Mouse (Mus musculus): ENCODE results near the gene Pfn1. TPM values are rescaled to one million over a fixed set of nuclear protein-coding genes. Genes with fewer than 3 reads are reported as not detected.
A peak's percentile ranks its signal among the peaks of the same experiment; 100 is the strongest.

The Pfn1 gene
- total RNA-seq, 1 experiment: 732 TPM

- TF ChIP-seq CHD2 (IDR thresholded peaks at IDR 0.05; ENCODE audit: low read depth, low read length) (no peak), MAFK (IDR thresholded peaks at IDR 0.05; ENCODE audit: insufficient read depth, low read depth, low read length) (no peak), HCFC1 (IDR thresholded peaks at IDR 0.05; ENCODE audit: borderline replicate concordance, insufficient read depth, low read length) (no peak), ZNF384 (IDR thresholded peaks at IDR 0.05; ENCODE audit: low read depth, low read length) (no peak), ZC3H11A (IDR thresholded peaks at IDR 0.05; ENCODE audit: borderline replicate concordance, low read depth, low read length) (no peak)
- no peaks in the 10 kb centered on the region for H3K9me3 ChIP-seq (ENCODE audit: control insufficient read depth, insufficient read depth, low read depth, low read length)
- peak overlapping the region; percentile 79 for H3K9ac ChIP-seq (ENCODE audit: insufficient read depth, low read depth, low read length, poor library complexity, severe bottlenecking)
- in situ Hi-C loops (cut with MboI; ENCODE audit: low sequenced_read_pairs in 2 of 2, unreplicated experiment in 2 of 2): no loop called here
- peaks cover 6% of the 10 kb centered on the region; the same call in 1 of the 2 replicates for H3K36me3 ChIP-seq (ENCODE audit: control insufficient read depth, insufficient read depth, low read length, poor library complexity, severe bottlenecking)
- no peak overlapping the region for H3K27ac ChIP-seq (ENCODE audit: insufficient read depth, low read depth, low read length, poor library complexity, severe bottlenecking)
- peak overlapping the region; percentile 83 to 87 for H3K4me3 ChIP-seq (ENCODE audit: insufficient read depth in 1 of 2, low read depth in 1 of 2, low read length in 2 of 2, poor library complexity in 1 of 2, severe bottlenecking in 1 of 2)
- no peak for DNase-seq (ENCODE audit: low read depth, low spot score)
- H3K4me1 ChIP-seq (ENCODE audit: control insufficient read depth in 2 of 2, insufficient read depth in 2 of 2, low read length in 2 of 2, poor library complexity in 1 of 2): peaks cover 4 to 14% of the 10 kb centered on the region in 2 experiments; a peak in 3 of 4 replicates
Measured at GRCm38 (mm10) chr11:70686901-70687566, 32.6 kb upstream of the Pfn1 start.

GRCm38 (mm10) chr11:70683640-70684039 is 29.2 kb upstream of the Pfn1 start:
- H3K36me3 ChIP-seq (ENCODE audit: control insufficient read depth, insufficient read depth, low read length, poor library complexity, severe bottlenecking): peaks cover 6% of the 10 kb centered on the region; the same call in 1 of the 2 replicates
- peaks cover 5 to 24% of the 10 kb centered on the region in 2 experiments; a peak in 3 of 4 replicates for H3K4me1 ChIP-seq (ENCODE audit: control insufficient read depth in 2 of 2, insufficient read depth in 2 of 2, low read length in 2 of 2, poor library complexity in 1 of 2)
- no peak overlapping the region for H3K27ac ChIP-seq (ENCODE audit: insufficient read depth, low read depth, low read length, poor library complexity, severe bottlenecking)
- no peak overlapping the region for H3K4me3 ChIP-seq (ENCODE audit: insufficient read depth in 1 of 2, low read depth in 1 of 2, low read length in 2 of 2, poor library complexity in 1 of 2, severe bottlenecking in 1 of 2)
- in situ Hi-C loops (cut with MboI; ENCODE audit: low sequenced_read_pairs in 2 of 2, unreplicated experiment in 2 of 2): no loop called here
- DNase-seq (ENCODE audit: low read depth, low spot score): no peak
- no peak overlapping the region for H3K9ac ChIP-seq (ENCODE audit: insufficient read depth, low read depth, low read length, poor library complexity, severe bottlenecking)
- H3K9me3 ChIP-seq (ENCODE audit: control insufficient read depth, insufficient read depth, low read depth, low read length): no peaks in the 10 kb centered on the region
- no peak for TF ChIP-seq CHD2 (IDR thresholded peaks at IDR 0.05; ENCODE audit: low read depth, low read length)
- no peak for TF ChIP-seq ZC3H11A (IDR thresholded peaks at IDR 0.05; ENCODE audit: borderline replicate concordance, low read depth, low read length)
- no peak for TF ChIP-seq HCFC1 (IDR thresholded peaks at IDR 0.05; ENCODE audit: borderline replicate concordance, insufficient read depth, low read length)
- TF ChIP-seq MAFK (IDR thresholded peaks at IDR 0.05; ENCODE audit: insufficient read depth, low read depth, low read length): no peak
- TF ChIP-seq ZNF384 (IDR thresholded peaks at IDR 0.05; ENCODE audit: low read depth, low read length): no peak

GRCm38 (mm10) chr11:70681897-70682581 is 27.6 kb upstream of the Pfn1 start:
- peaks cover 6% of the 10 kb centered on the region; the same call in 1 of the 2 replicates for H3K36me3 ChIP-seq (ENCODE audit: control insufficient read depth, insufficient read depth, low read length, poor library complexity, severe bottlenecking)
- H3K9me3 ChIP-seq (ENCODE audit: control insufficient read depth, insufficient read depth, low read depth, low read length): no peaks in the 10 kb centered on the region
- H3K9ac ChIP-seq (ENCODE audit: insufficient read depth, low read depth, low read length, poor library complexity, severe bottlenecking): 0 out of 2 replicates have a peak overlapping the region, but pooled peaks have one; percentile 69
- H3K4me1 ChIP-seq (ENCODE audit: control insufficient read depth in 2 of 2, insufficient read depth in 2 of 2, low read length in 2 of 2, poor library complexity in 1 of 2): peaks cover 5 to 24% of the 10 kb centered on the region in 2 experiments; a peak in 3 of 4 replicates
- peak overlapping the region; percentile 50; the same call in 1 of the 2 replicates for H3K27ac ChIP-seq (ENCODE audit: insufficient read depth, low read depth, low read length, poor library complexity, severe bottlenecking)
- peak; percentile 85 for DNase-seq (ENCODE audit: low read depth, low spot score)
- H3K4me3 ChIP-seq (ENCODE audit: insufficient read depth in 1 of 2, low read depth in 1 of 2, low read length in 2 of 2, poor library complexity in 1 of 2, severe bottlenecking in 1 of 2): 0 out of 4 replicates have a peak overlapping the region, but pooled peaks of 1 of the 2 experiments have one; percentile 0
- in situ Hi-C loops (cut with MboI; ENCODE audit: low sequenced_read_pairs in 2 of 2, unreplicated experiment in 2 of 2): no loop called here
- no peak for TF ChIP-seq HCFC1 (IDR thresholded peaks at IDR 0.05; ENCODE audit: borderline replicate concordance, insufficient read depth, low read length)
- TF ChIP-seq ZNF384 (IDR thresholded peaks at IDR 0.05; ENCODE audit: low read depth, low read length): no peak
- no peak for TF ChIP-seq MAFK (IDR thresholded peaks at IDR 0.05; ENCODE audit: insufficient read depth, low read depth, low read length)
- TF ChIP-seq ZC3H11A (IDR thresholded peaks at IDR 0.05; ENCODE audit: borderline replicate concordance, low read depth, low read length): no peak
- TF ChIP-seq CHD2 (IDR thresholded peaks at IDR 0.05; ENCODE audit: low read depth, low read length): no peak

GRCm38 (mm10) chr11:70681170-70681569 is 26.7 kb upstream of the Pfn1 start:
- Histone ChIP-seq H3K9me3 (ENCODE audit: control insufficient read depth, insufficient read depth, low read depth, low read length) (no peaks in the 10 kb centered on the region), H3K9ac (ENCODE audit: insufficient read depth, low read depth, low read length, poor library complexity, severe bottlenecking) (peak overlapping the region; percentile 69), H3K27ac (ENCODE audit: insufficient read depth, low read depth, low read length, poor library complexity, severe bottlenecking) (peak overlapping the region; percentile 15; the same call in 1 of the 2 replicates), H3K36me3 (ENCODE audit: control insufficient read depth, insufficient read depth, low read length, poor library complexity, severe bottlenecking) (peaks cover 6% of the 10 kb centered on the region; the same call in 1 of the 2 replicates), H3K4me1 (ENCODE audit: control insufficient read depth in 2 of 2, insufficient read depth in 2 of 2, low read length in 2 of 2, poor library complexity in 1 of 2) (peaks cover 5 to 24% of the 10 kb centered on the region in 2 experiments; a peak in 3 of 4 replicates), H3K4me3 (ENCODE audit: insufficient read depth in 1 of 2, low read depth in 1 of 2, low read length in 2 of 2, poor library complexity in 1 of 2, severe bottlenecking in 1 of 2) (peak overlapping the region; percentile 44 to 48; a peak in 3 of 4 replicates)
- in situ Hi-C loops (cut with MboI; ENCODE audit: low sequenced_read_pairs in 2 of 2, unreplicated experiment in 2 of 2): no loop called here
- TF ChIP-seq ZNF384 (IDR thresholded peaks at IDR 0.05; ENCODE audit: low read depth, low read length): no peak
- TF ChIP-seq HCFC1 (IDR thresholded peaks at IDR 0.05; ENCODE audit: borderline replicate concordance, insufficient read depth, low read length): no peak
- no peak for TF ChIP-seq MAFK (IDR thresholded peaks at IDR 0.05; ENCODE audit: insufficient read depth, low read depth, low read length)
- TF ChIP-seq ZC3H11A (IDR thresholded peaks at IDR 0.05; ENCODE audit: borderline replicate concordance, low read depth, low read length): no peak
- TF ChIP-seq CHD2 (IDR thresholded peaks at IDR 0.05; ENCODE audit: low read depth, low read length): no peak
- DNase-seq (ENCODE audit: low read depth, low spot score): no peak

Data from ES-E14 (cell line).